In genomic region chr13:74026215-74026614, GRCm38 (mm10) we compare ENCODE assay signal across 8 mouse cellular contexts. TPM values are rescaled to one million over a fixed set of nuclear protein-coding genes. Genes with fewer than 3 reads are reported as not detected.
DNase-seq lines count a peak whose midpoint lies in the region.

No protein-coding gene starts in this region.

- H3K27me3 ChIP-seq in midbrain, embryonic 10.5 days (ENCODE audit: low read depth, poor library complexity, severe bottlenecking) = no peaks in the 10 kb centered on the region

- H3K36me3 ChIP-seq in midbrain, embryonic 10.5 days = no peaks in the 10 kb centered on the region

- no peak overlapping the region for H3K4me3 ChIP-seq in midbrain, embryonic 10.5 days

- no peaks in the 10 kb centered on the region for H3K9me3 ChIP-seq in midbrain, embryonic 10.5 days (replicated peaks)

- H3K27ac ChIP-seq in midbrain, embryonic 10.5 days (replicated peaks) = no peak overlapping the region

- DNase-seq in left cerebral cortex, adult 18-20 months (ENCODE audit: low spot score in 2 of 2) = peak; percentile 25 to 30
- no peak for DNase-seq in left cerebral cortex, postnatal 36 days (ENCODE audit: low spot score in 2 of 2)
- peak; percentile 21 for DNase-seq in NIH3T3 (ENCODE audit: low read depth)
- peak; percentile 69 for DNase-seq in embryo, embryonic 10.5 days (ENCODE audit: low spot score)
- DNase-seq in heart, postnatal 14 days = peak; percentile 46 to 65
- DNase-seq in kidney, postnatal 36 days = peak; percentile 56 to 65
- peak; percentile 34 for DNase-seq in midbrain, embryonic 10.5 days (ENCODE audit: low spot score)
- peak; percentile 55 for DNase-seq in yolk sac, embryonic 10.5 days (ENCODE audit: low spot score)

- intact Hi-C loops in left cerebral cortex, postnatal 36 days (cut with DNase I) = loop anchor here (2.0 kb wide), 1 partner anchor 55 kb away; no protein-coding TSS in a partner anchor
- intact Hi-C loops in heart, postnatal 14 days (cut with DNase I) = loop anchor here (1.0 kb wide), 1 partner anchor 56 kb away; no protein-coding TSS in a partner anchor

- H3K4me1 ChIP-seq in midbrain, embryonic 10.5 days = no peaks in the 10 kb centered on the region

- WGBS in midbrain, embryonic 10.5 days = 16% methylated on average over 2 of the region's 2 CpGs

RNA-seq across cellular contexts. Expression of gene Tppp, which starts 17.0 kb away (rescaled TPM):
- 100 to 1,000 TPM; 351 to 372 TPM for total RNA-seq in left cerebral cortex, adult 18-20 months (2021)
- total RNA-seq in left cerebral cortex, postnatal 36 days (2021) = 100 to 1,000 TPM; 340 to 404 TPM
- total RNA-seq in heart, postnatal 14 days (2021) = 10 to 100 TPM; 17.2 to 24.1 TPM
- 1.00 and 1.9 TPM in 2 replicates for polyA plus RNA-seq in midbrain, embryonic 10.5 days (2016; fragmentation: Nextera tagmentation; extraction: Ambion mirVana)

RNA-seq across cellular contexts. Expression of gene Cep72, which starts 35.9 kb away (rescaled TPM):
- total RNA-seq in left cerebral cortex, adult 18-20 months (2021) = under 1 TPM; 0.77 to 0.84 TPM
- 1 to 10 TPM; 1.6 to 2.2 TPM for total RNA-seq in left cerebral cortex, postnatal 36 days (2021)
- 1 to 10 TPM; 1.6 to 2.2 TPM for total RNA-seq in heart, postnatal 14 days (2021)
- 22.5 and 25.6 TPM in 2 replicates for polyA plus RNA-seq in midbrain, embryonic 10.5 days (2016; fragmentation: Nextera tagmentation; extraction: Ambion mirVana)

Comparison
In these comparisons a context has a peak if more than half of its experiments do, and no peak if none do; other contexts are left out.
1. DNase-seq: peak in left cerebral cortex, adult 18-20 months (2 of 2), NIH3T3 (single experiment), embryo, embryonic 10.5 days (single experiment), heart, postnatal 14 days (2 of 2), kidney, postnatal 36 days (2 of 2), midbrain, embryonic 10.5 days (single experiment) and yolk sac, embryonic 10.5 days (single experiment); none in left cerebral cortex, postnatal 36 days (0 of 2).
2. RNA of gene Tppp, which starts 17.0 kb away (total RNA-seq): 340 to 404 TPM in left cerebral cortex, postnatal 36 days and 351 to 372 TPM in left cerebral cortex, adult 18-20 months; 17.2 to 24.1 TPM in heart, postnatal 14 days; every median in the first group is over 10 times any median in the second.